Mouse (Mus musculus) forebrain, embryonic 10.5 days (tissue): Measurements from ENCODE around the gene Abi3. TPM values are rescaled to one million over a fixed set of nuclear protein-coding genes. Genes with fewer than 3 reads are reported as not detected.

Source experiments
- DNase-seq: peaks from one replicate; pipeline ENCODE4 v3.0.0-alpha.2; 2017; ENCODE audit warnings: low spot score; ENCODE audit errors: extremely low spot score
- H3K27ac ChIP-seq: fragments of 300-500 bp; sonication (generic); 2 replicates; pipeline ENCODE4 v1.5.1; 2016; ENCODE audit warnings: mild to moderate bottlenecking
- H3K27me3 ChIP-seq: fragments of 300-500 bp; sonication (generic); 2 replicates; pipeline ENCODE4 v1.6.1; 2016; ENCODE audit warnings: mild to moderate bottlenecking; ENCODE audit not compliant: poor library complexity, severe bottlenecking
- H3K36me3 ChIP-seq: fragments of 300-500 bp; sonication (generic); replicated peaks from 2 replicates; pipeline ENCODE4 v1.6.1; 2016; ENCODE audit warnings: mild to moderate bottlenecking, moderate library complexity
- H3K4me1 ChIP-seq: fragments of 300-500 bp; sonication (generic); 2 replicates; pipeline ENCODE4 v1.6.1; 2016
- H3K4me3 ChIP-seq: fragments of 300-500 bp; sonication (generic); 2 replicates; pipeline ENCODE4 v1.5.1; 2016; ENCODE audit warnings: mild to moderate bottlenecking, moderate library complexity
- H3K9me3 ChIP-seq: fragments of 300-500 bp; sonication (generic); 2 replicates; pipeline ENCODE4 v1.6.1; 2016; ENCODE audit warnings: mild to moderate bottlenecking, moderate library complexity
- WGBS: fragments of 180-500 bp; shearing (Covaris S2); methylation state at CpG from one replicate; pipeline ENCODE4 v1.1.7; 2016; 5-methylcytosine and 5-hydroxymethylcytosine counted together
- polyA plus RNA-seq: library from polyadenylated mRNA; unstranded; fragments of >200 nt; fragmentation: Nextera tagmentation; extraction: Ambion mirVana; gene quantifications from 2 replicates; pipeline ENCODE4 v1.2.1, GENCODE M21; 2016

Abi3 gene
- polyA plus RNA-seq, 1 experiment from 2014 or later = 2.3 TPM

GRCm38 (mm10) chr11:95835832-95836231 lies 6.4 kb downstream of the Abi3 start:
- Histone ChIP-seq H3K36me3 (no peaks in the 10 kb centered on the region), H3K4me3 (no peak overlapping the region), H3K9me3 (no peaks in the 10 kb centered on the region), H3K27me3 (peaks cover 83% of the 10 kb centered on the region), H3K4me1 (peaks cover 51% of the 10 kb centered on the region), H3K27ac (no peak overlapping the region)
- DNase-seq = no peak
- 52% methylated on average over 6 of the region's 6 CpGs for WGBS

GRCm38 (mm10) chr11:95834742-95835710 lies 7.2 kb downstream of the Abi3 start:
- H3K9me3 ChIP-seq = no peaks in the 10 kb centered on the region
- 24% methylated on average over 15 of the region's 15 CpGs for WGBS
- no peak overlapping the region for H3K27ac ChIP-seq
- DNase-seq = no peak
- peak overlapping the region; percentile 5; the same call in 1 of the 2 replicates for H3K4me3 ChIP-seq
- peaks cover 83% of the 10 kb centered on the region for H3K27me3 ChIP-seq
- peaks cover 59% of the 10 kb centered on the region for H3K4me1 ChIP-seq
- H3K36me3 ChIP-seq = no peaks in the 10 kb centered on the region

- 3% methylated on average over 22 of the region's 22 CpGs for WGBS
- H3K9me3 ChIP-seq = no peaks in the 10 kb centered on the region
- H3K36me3 ChIP-seq = no peaks in the 10 kb centered on the region
- no peak overlapping the region for H3K27ac ChIP-seq
- no peak for DNase-seq
- peaks cover 63% of the 10 kb centered on the region for H3K4me1 ChIP-seq
- peak overlapping the region; percentile 20; the same call in 1 of the 2 replicates for H3K4me3 ChIP-seq
- peaks cover 90% of the 10 kb centered on the region for H3K27me3 ChIP-seq
These were observed 8.1 kb downstream of the Abi3 start for GRCm38 (mm10) chr11:95834143-95834667.

- H3K27me3 ChIP-seq = peaks cover 92% of the 10 kb centered on the region
- H3K4me3 ChIP-seq = peak overlapping the region; percentile 20; the same call in 1 of the 2 replicates
- peaks cover 63% of the 10 kb centered on the region for H3K4me1 ChIP-seq
- H3K9me3 ChIP-seq = no peaks in the 10 kb centered on the region
- DNase-seq = no peak
- H3K36me3 ChIP-seq = no peaks in the 10 kb centered on the region
- no peak overlapping the region for H3K27ac ChIP-seq
- 4% methylated on average over 18 of the region's 18 CpGs for WGBS
These were observed 8.6 kb downstream of the Abi3 start for GRCm38 (mm10) chr11:95833631-95834142.

GRCm38 (mm10) chr11:95833006-95833570 lies 9.2 kb downstream of the Abi3 start:
- DNase-seq = no peak
- H3K4me1 ChIP-seq = peaks cover 63% of the 10 kb centered on the region

GRCm38 (mm10) chr11:95832129-95833005 lies 9.9 kb downstream of the Abi3 start:
- WGBS = 33% methylated on average over 18 of the region's 18 CpGs
- peaks cover 100% of the 10 kb centered on the region for H3K27me3 ChIP-seq
- H3K27ac ChIP-seq = no peak overlapping the region
- DNase-seq = no peak
- H3K4me3 ChIP-seq = no peak overlapping the region
- no peaks in the 10 kb centered on the region for H3K9me3 ChIP-seq
- H3K36me3 ChIP-seq = no peaks in the 10 kb centered on the region
- H3K4me1 ChIP-seq = peaks cover 63% of the 10 kb centered on the region

More at GRCm38 (mm10) chr11:95833006-95833570, 9.2 kb downstream of the Abi3 start:
- 20% methylated on average over 8 of the region's 8 CpGs for WGBS
- H3K27ac ChIP-seq = no peak overlapping the region
- no peaks in the 10 kb centered on the region for H3K36me3 ChIP-seq
- no peak overlapping the region for H3K4me3 ChIP-seq
- H3K27me3 ChIP-seq = peaks cover 96% of the 10 kb centered on the region
- H3K9me3 ChIP-seq = no peaks in the 10 kb centered on the region

- peaks cover 63% of the 10 kb centered on the region for H3K4me1 ChIP-seq
- peak; percentile 34 for DNase-seq
- no peaks in the 10 kb centered on the region for H3K9me3 ChIP-seq
- no peak overlapping the region for H3K27ac ChIP-seq
- peaks cover 100% of the 10 kb centered on the region for H3K27me3 ChIP-seq
- H3K4me3 ChIP-seq = peak overlapping the region; percentile 36
- 3% methylated on average over 15 of the region's 15 CpGs for WGBS
- H3K36me3 ChIP-seq = no peaks in the 10 kb centered on the region
These were observed 10.6 kb downstream of the Abi3 start for GRCm38 (mm10) chr11:95831641-95832040.

GRCm38 (mm10) chr11:95831276-95831619 lies 11.0 kb downstream of the Abi3 start:
- Histone ChIP-seq H3K27me3 (peaks cover 100% of the 10 kb centered on the region), H3K27ac (no peak overlapping the region), H3K4me3 (peak overlapping the region; percentile 36), H3K36me3 (no peaks in the 10 kb centered on the region), H3K4me1 (peaks cover 63% of the 10 kb centered on the region), H3K9me3 (no peaks in the 10 kb centered on the region)
- WGBS = 6% methylated on average over 10 of the region's 10 CpGs
- DNase-seq = no peak

- no peaks in the 10 kb centered on the region for H3K9me3 ChIP-seq
- peak overlapping the region; percentile 36 for H3K4me3 ChIP-seq
- H3K36me3 ChIP-seq = no peaks in the 10 kb centered on the region
- 3% methylated on average over 80 of the region's 80 CpGs for WGBS
- H3K27ac ChIP-seq = no peak overlapping the region
- H3K4me1 ChIP-seq = peaks cover 60% of the 10 kb centered on the region
- DNase-seq = peak; percentile 32
- H3K27me3 ChIP-seq = peaks cover 100% of the 10 kb centered on the region
These were observed 11.6 kb downstream of the Abi3 start for GRCm38 (mm10) chr11:95830411-95831275.

GRCm38 (mm10) chr11:95829526-95830050 lies 12.7 kb downstream of the Abi3 start:
- no peaks in the 10 kb centered on the region for H3K36me3 ChIP-seq
- peaks cover 60% of the 10 kb centered on the region for H3K4me1 ChIP-seq
- H3K27ac ChIP-seq = no peak overlapping the region
- 32% methylated on average over 4 of the region's 4 CpGs for WGBS
- H3K4me3 ChIP-seq = no peak overlapping the region
- no peak for DNase-seq
- H3K9me3 ChIP-seq = no peaks in the 10 kb centered on the region
- H3K27me3 ChIP-seq = peaks cover 100% of the 10 kb centered on the region

- peaks cover 58% of the 10 kb centered on the region for H3K4me1 ChIP-seq
- peaks cover 96% of the 10 kb centered on the region for H3K27me3 ChIP-seq
- no peaks in the 10 kb centered on the region for H3K9me3 ChIP-seq
- no peak overlapping the region for H3K4me3 ChIP-seq
- no peak for DNase-seq
- no peak overlapping the region for H3K27ac ChIP-seq
- no peaks in the 10 kb centered on the region for H3K36me3 ChIP-seq
- 81% methylated on average over 11 of the region's 11 CpGs for WGBS
These were observed 13.9 kb downstream of the Abi3 start for GRCm38 (mm10) chr11:95828181-95828964.
